ENCODE assay signal across 10 mouse cellular contexts in genomic region chr2:52421197-52421596, GRCm38 (mm10). TPM values are rescaled to one million over a fixed set of nuclear protein-coding genes. Genes with fewer than 3 reads are reported as not detected.
DNase-seq lines count a peak whose midpoint lies in the region; ATAC-seq and TF ChIP-seq lines count a peak whose summit lies in the region.
"Had no signal": no experiment of that assay in that cellular context is flagged by ENCODE, and none has a peak within 500 bp of the region (broad histone marks: within the 10 kb centered on the region; RNA-seq: fewer than 3 reads in every experiment).

No protein-coding gene starts in this region.

- H3K9me3 ChIP-seq in forebrain, embryonic 13.5 days (replicated peaks): peaks cover 9% of the 10 kb centered on the region
- H3K9me3 ChIP-seq in forebrain, embryonic 12.5 days: peaks cover 8% of the 10 kb centered on the region; the same call in 1 of the 2 replicates
- no peaks in the 10 kb centered on the region for H3K9me3 ChIP-seq in kidney, postnatal 0 days (replicated peaks; ENCODE audit: low read length)
- no peaks in the 10 kb centered on the region for H3K9me3 ChIP-seq in hindbrain, embryonic 11.5 days (ENCODE audit: control insufficient read depth, low read length)

- 58% methylated on average over 6 of the region's 6 CpGs for WGBS in forebrain, embryonic 13.5 days
- 66% methylated on average over 6 of the region's 6 CpGs for WGBS in forebrain, embryonic 12.5 days
- WGBS in kidney, postnatal 0 days: 31% methylated on average over 6 of the region's 6 CpGs
- WGBS in hindbrain, embryonic 11.5 days: 72% methylated on average over 6 of the region's 6 CpGs

- H3K36me3 ChIP-seq in forebrain, embryonic 13.5 days (ENCODE audit: poor library complexity, severe bottlenecking): peaks cover 10% of the 10 kb centered on the region
- H3K36me3 ChIP-seq in forebrain, embryonic 12.5 days (replicated peaks): peaks cover 10% of the 10 kb centered on the region
- 0 out of 2 replicates have a peak, but pooled peaks cover 4% of the 10 kb centered on the region for H3K36me3 ChIP-seq in kidney, postnatal 0 days (ENCODE audit: insufficient read depth, low read length)
- H3K36me3 ChIP-seq in hindbrain, embryonic 11.5 days (ENCODE audit: control insufficient read depth, insufficient read depth, low read length): no peaks in the 10 kb centered on the region; the same call in 1 of the 2 replicates

- H3K27me3 ChIP-seq in forebrain, embryonic 13.5 days: no peaks in the 10 kb centered on the region
- H3K27me3 ChIP-seq in forebrain, embryonic 12.5 days: no peaks in the 10 kb centered on the region
- no peaks in the 10 kb centered on the region for H3K27me3 ChIP-seq in kidney, postnatal 0 days (ENCODE audit: insufficient read depth, low read length)
- no peaks in the 10 kb centered on the region for H3K27me3 ChIP-seq in hindbrain, embryonic 11.5 days (ENCODE audit: control insufficient read depth, insufficient read depth, low read length)

- peak overlapping the region; percentile 8; the same call in 1 of the 2 replicates for H3K4me2 ChIP-seq in forebrain, embryonic 13.5 days
- H3K4me2 ChIP-seq in forebrain, embryonic 12.5 days: no peak overlapping the region
- no peak overlapping the region for H3K4me2 ChIP-seq in kidney, postnatal 0 days (ENCODE audit: low read length)
- H3K4me2 ChIP-seq in hindbrain, embryonic 11.5 days (replicated peaks; ENCODE audit: low read depth, low read length): no peak overlapping the region

- no peak overlapping the region for H3K9ac ChIP-seq in forebrain, embryonic 13.5 days
- H3K9ac ChIP-seq in forebrain, embryonic 12.5 days: no peak overlapping the region
- no peak overlapping the region for H3K9ac ChIP-seq in kidney, postnatal 0 days (ENCODE audit: low read depth, low read length)
- no peak overlapping the region for H3K9ac ChIP-seq in hindbrain, embryonic 11.5 days (ENCODE audit: low read depth, low read length)

- no peak for ATAC-seq in forebrain, embryonic 13.5 days
- no peak for ATAC-seq in forebrain, embryonic 12.5 days (ENCODE audit: low FRiP score)
- ATAC-seq in kidney, postnatal 0 days (replicated peaks; ENCODE audit: low FRiP score, low read depth): no peak
- ATAC-seq in hindbrain, embryonic 11.5 days (ENCODE audit: low FRiP score): no peak
- no peak for ATAC-seq in megakaryocyte-erythroid progenitor cell, adult 5-6 weeks (replicated peaks; ENCODE audit: low FRiP score, low TSS enrichment, poor library complexity, severe bottlenecking)

- H3K4me1 ChIP-seq in forebrain, embryonic 13.5 days: peaks cover 34% of the 10 kb centered on the region
- H3K4me1 ChIP-seq in forebrain, embryonic 12.5 days: peaks cover 26% of the 10 kb centered on the region
- H3K4me1 ChIP-seq in kidney, postnatal 0 days (replicated peaks; ENCODE audit: insufficient read depth, low read length): peaks cover 12% of the 10 kb centered on the region
- H3K4me1 ChIP-seq in hindbrain, embryonic 11.5 days (replicated peaks; ENCODE audit: control insufficient read depth, insufficient read depth, low read length): no peaks in the 10 kb centered on the region

- no peak for TF ChIP-seq CTCF in kidney, postnatal 0 days (IDR thresholded peaks at IDR 0.05; ENCODE audit: low read depth)

- DNase-seq in thymus, postnatal 0 days (ENCODE audit: low spot score): peak; percentile 4
- no peak for DNase-seq in thymus, adult 18-20 months
- peak; percentile 25 for DNase-seq in kidney, postnatal 0 days (ENCODE audit: low spot score)
- peak; percentile 21 for DNase-seq in thymus, postnatal 4 days
- no peak for DNase-seq in hindbrain, embryonic 11.5 days (ENCODE audit: low spot score)
- DNase-seq: midbrain, embryonic 14.5 days had no signal

- no peak overlapping the region for H3K4me3 ChIP-seq in forebrain, embryonic 13.5 days
- no peak overlapping the region for H3K4me3 ChIP-seq in forebrain, embryonic 12.5 days (replicated peaks)
- H3K4me3 ChIP-seq in kidney, postnatal 0 days (replicated peaks; ENCODE audit: low read depth, low read length): no peak overlapping the region
- no peak overlapping the region for H3K4me3 ChIP-seq in hindbrain, embryonic 11.5 days (ENCODE audit: low read depth, low read length)
- H3K4me3 ChIP-seq: erythroblast, embryonic 14.5 days had no signal

- no peak overlapping the region for H3K27ac ChIP-seq in forebrain, embryonic 13.5 days
- H3K27ac ChIP-seq in forebrain, embryonic 12.5 days: no peak overlapping the region
- H3K27ac ChIP-seq in kidney, postnatal 0 days: no peak overlapping the region
- H3K27ac ChIP-seq in hindbrain, embryonic 11.5 days (ENCODE audit: low read depth, low read length): no peak overlapping the region

RNA-seq across cellular contexts. Expression of gene Arl5a, which starts 3.5 kb away (rescaled TPM):
- polyA plus RNA-seq in forebrain, embryonic 13.5 days (2015; fragmentation: Nextera tagmentation; extraction: Ambion mirVana): 43.2 and 47.4 TPM in 2 replicates
- polyA plus RNA-seq in forebrain, embryonic 12.5 days (2016; fragmentation: Nextera tagmentation; extraction: Ambion mirVana): 67.8 and 72.3 TPM in 2 replicates
- 14.9 and 15.5 TPM in 2 replicates for polyA plus RNA-seq in thymus, postnatal 0 days (2015; fragmentation: Nextera tagmentation; extraction: Ambion mirVana)
- 32.1 and 33.2 TPM in 2 replicates for polyA plus RNA-seq in kidney, postnatal 0 days (2015; fragmentation: Nextera tagmentation; extraction: Ambion mirVana)
- 61.1 and 78.3 TPM in 2 replicates for polyA plus RNA-seq in hindbrain, embryonic 11.5 days (2014; fragmentation: Nextera tagmentation; extraction: Ambion mirVana)
- 23.3 and 35.2 TPM in 2 replicates for total RNA-seq in megakaryocyte-erythroid progenitor cell, adult 5-6 weeks (2014; fragmentation: Nextera tagmentation)
- total RNA-seq in megakaryocyte-erythroid progenitor cell, adult 5-6 weeks (2017): 38.5 and 40.3 TPM in 2 replicates

RNA-seq across cellular contexts. Expression of gene Neb, which starts 42.9 kb away (rescaled TPM):
- polyA plus RNA-seq in forebrain, embryonic 13.5 days (2015; fragmentation: Nextera tagmentation; extraction: Ambion mirVana): 3.6 and 4.7 TPM in 2 replicates
- 1.1 and 1.7 TPM in 2 replicates for polyA plus RNA-seq in forebrain, embryonic 12.5 days (2016; fragmentation: Nextera tagmentation; extraction: Ambion mirVana)
- polyA plus RNA-seq in thymus, postnatal 0 days (2015; fragmentation: Nextera tagmentation; extraction: Ambion mirVana): 3.1 and 3.6 TPM in 2 replicates
- polyA plus RNA-seq in kidney, postnatal 0 days (2015; fragmentation: Nextera tagmentation; extraction: Ambion mirVana): 0.74 and 0.75 TPM in 2 replicates
- 3.7 and 4.2 TPM in 2 replicates for polyA plus RNA-seq in hindbrain, embryonic 11.5 days (2014; fragmentation: Nextera tagmentation; extraction: Ambion mirVana)
- total RNA-seq in megakaryocyte-erythroid progenitor cell, adult 5-6 weeks (2014; fragmentation: Nextera tagmentation): 1.2 TPM in 1 of 2 replicates, not detected in the other
- 0.05 and 0.19 TPM in 2 replicates for total RNA-seq in megakaryocyte-erythroid progenitor cell, adult 5-6 weeks (2017)
- polyA plus RNA-seq: erythroblast, embryonic 14.5 days had no signal

Comparison
In these comparisons a context has a peak if more than half of its experiments do, and no peak if none do; other contexts are left out.
1. DNase-seq: peak in thymus, postnatal 0 days (single experiment), kidney, postnatal 0 days (single experiment) and thymus, postnatal 4 days (single experiment); none in thymus, adult 18-20 months (0 of 2) and hindbrain, embryonic 11.5 days (single experiment).